Mouse (Mus musculus): Measurements from ENCODE around the gene Msmb. TPM values are rescaled to one million over a fixed set of nuclear protein-coding genes. Genes with fewer than 3 reads are reported as not detected.
"Not testable (repeated sequence)": the region's sequence is repeated elsewhere in the genome, so short reads cannot be mapped to it uniquely, and the experiment has no call there.

The Msmb gene
- polyA plus RNA-seq, 1 experiment = not detected

- no peak for DNase-seq (ENCODE audit: low read depth)
- TF ChIP-seq POLR2A (IDR thresholded peaks at IDR 0.05; ENCODE audit: borderline replicate concordance, extremely low read depth, insufficient read depth, insufficient read length, poor library complexity, severe bottlenecking) = no peak
- no peak for TF ChIP-seq CTCF (IDR thresholded peaks at IDR 0.05; ENCODE audit: borderline replicate concordance, extremely low read depth, insufficient read depth, insufficient read length)
These were observed 22.6 kb downstream of the Msmb start for GRCm38 (mm10) chr14:32164173-32165051.

- TF ChIP-seq CTCF (IDR thresholded peaks at IDR 0.05; ENCODE audit: borderline replicate concordance, extremely low read depth, insufficient read depth, insufficient read length) (no peak), POLR2A (IDR thresholded peaks at IDR 0.05; ENCODE audit: borderline replicate concordance, extremely low read depth, insufficient read depth, insufficient read length, poor library complexity, severe bottlenecking) (no peak)
- DNase-seq (ENCODE audit: low read depth) = peak; percentile 67
These were observed 23.6 kb downstream of the Msmb start for GRCm38 (mm10) chr14:32165278-32166061.

DNA sequence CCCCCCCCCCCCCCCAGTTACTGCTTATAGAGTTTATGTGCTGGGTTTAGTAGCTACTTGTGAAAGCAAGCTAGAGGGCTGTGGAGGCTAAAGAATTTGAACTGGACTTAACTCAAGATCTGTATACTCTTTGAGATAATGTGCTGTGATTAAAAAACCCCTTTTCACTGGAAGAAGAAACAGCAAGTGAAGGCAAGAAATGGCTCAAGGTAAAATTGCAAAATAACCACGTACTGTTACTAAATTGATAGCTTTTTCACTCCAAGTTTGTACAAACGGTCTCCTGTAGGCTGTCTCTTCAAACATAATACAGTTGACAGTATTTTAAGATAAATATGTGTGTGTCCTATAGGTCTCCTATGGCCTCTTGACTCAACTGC lies 24.2 kb downstream of the Msmb start:
- no peak for DNase-seq (ENCODE audit: low read depth)
- TF ChIP-seq CTCF (IDR thresholded peaks at IDR 0.05; ENCODE audit: borderline replicate concordance, extremely low read depth, insufficient read depth, insufficient read length) (no peak), POLR2A (IDR thresholded peaks at IDR 0.05; ENCODE audit: borderline replicate concordance, extremely low read depth, insufficient read depth, insufficient read length, poor library complexity, severe bottlenecking) (no peak)

DNA sequence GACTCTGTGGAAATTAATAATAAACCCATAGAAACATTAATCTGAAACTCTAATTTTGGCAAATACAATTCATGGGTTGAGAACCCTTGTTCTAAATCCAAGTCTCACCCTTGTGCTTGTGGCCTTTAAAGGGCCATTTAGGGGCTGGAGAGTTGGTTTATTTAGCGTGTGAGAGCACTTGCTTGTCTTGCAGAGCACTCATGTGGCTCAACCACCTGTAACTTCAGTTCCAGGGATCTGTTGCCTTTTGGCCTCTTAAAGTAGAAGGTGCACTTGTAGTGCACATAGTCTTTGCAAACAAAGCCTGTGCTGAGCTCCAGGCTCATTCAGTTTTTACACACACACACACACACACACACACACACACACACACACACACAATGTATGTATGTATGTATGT lies 25.0 kb downstream of the Msmb start:
- TF ChIP-seq CTCF (IDR thresholded peaks at IDR 0.05; ENCODE audit: borderline replicate concordance, extremely low read depth, insufficient read depth, insufficient read length) (no peak), POLR2A (IDR thresholded peaks at IDR 0.05; ENCODE audit: borderline replicate concordance, extremely low read depth, insufficient read depth, insufficient read length, poor library complexity, severe bottlenecking) (no peak)
- DNase-seq (ENCODE audit: low read depth) = no peak

DNA sequence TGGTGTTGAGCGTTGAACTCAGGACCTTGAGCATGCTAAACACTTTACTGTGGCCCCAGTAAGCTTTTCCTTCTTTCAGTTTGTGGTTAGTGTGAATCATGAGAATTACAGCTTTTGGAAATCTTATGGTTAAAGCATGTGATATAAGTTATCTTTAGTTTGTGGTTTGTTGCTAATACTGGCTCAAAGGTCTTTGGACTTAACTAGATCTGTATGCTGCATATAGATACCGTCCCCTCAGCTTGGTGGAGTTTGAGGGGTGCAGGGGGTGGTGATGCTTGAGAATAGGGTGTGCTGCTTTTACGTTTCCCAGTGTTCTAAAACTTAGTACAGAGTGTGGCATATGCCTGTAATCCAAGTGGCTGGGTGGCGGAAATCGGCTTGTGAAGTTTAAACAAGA lies 25.5 kb downstream of the Msmb start:
- no peak for DNase-seq (ENCODE audit: low read depth)
- no peak for TF ChIP-seq CTCF (IDR thresholded peaks at IDR 0.05; ENCODE audit: borderline replicate concordance, extremely low read depth, insufficient read depth, insufficient read length)
- no peak for TF ChIP-seq POLR2A (IDR thresholded peaks at IDR 0.05; ENCODE audit: borderline replicate concordance, extremely low read depth, insufficient read depth, insufficient read length, poor library complexity, severe bottlenecking)

DNA sequence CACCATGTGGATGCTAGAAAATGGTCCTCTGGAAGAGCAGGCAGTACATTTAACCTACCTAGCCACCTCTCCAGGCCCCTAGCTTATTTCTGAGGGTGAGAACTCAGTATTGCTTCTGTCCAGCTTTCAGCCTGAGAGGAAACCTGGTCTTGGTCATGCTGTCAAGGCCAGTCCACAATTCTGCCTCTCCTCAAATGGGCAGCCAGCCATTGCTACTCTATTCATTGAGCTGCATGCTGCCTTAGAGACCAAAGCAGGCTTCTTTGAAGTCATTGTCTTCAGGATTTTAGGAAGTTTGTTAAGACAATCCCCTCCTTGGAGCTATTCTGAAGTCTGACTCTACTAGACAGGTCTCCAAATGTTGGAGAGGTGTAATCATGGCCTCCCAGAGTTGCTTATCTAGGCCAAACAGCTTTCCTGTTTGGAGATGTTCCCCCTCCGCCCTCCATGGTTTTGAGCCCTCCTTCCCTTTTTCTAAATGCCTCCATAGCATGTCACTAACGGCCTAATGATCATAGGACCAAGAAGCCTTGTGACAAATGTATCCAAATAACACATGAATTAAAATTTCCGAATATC lies 26.9 kb downstream of the Msmb start:
- peak; percentile 7 for DNase-seq (ENCODE audit: low read depth)

GRCm38 (mm10) chr14:32170137-32170536 lies 28.3 kb downstream of the Msmb start:
- no peak for DNase-seq (ENCODE audit: low read depth)
- TF ChIP-seq POLR2A (IDR thresholded peaks at IDR 0.05; ENCODE audit: borderline replicate concordance, extremely low read depth, insufficient read depth, insufficient read length, poor library complexity, severe bottlenecking) (no peak), CTCF (IDR thresholded peaks at IDR 0.05; ENCODE audit: borderline replicate concordance, extremely low read depth, insufficient read depth, insufficient read length) (no peak)

More for the DNA sequence above, 26.9 kb downstream of the Msmb start:
- TF ChIP-seq CTCF (IDR thresholded peaks at IDR 0.05; ENCODE audit: borderline replicate concordance, extremely low read depth, insufficient read depth, insufficient read length) (no peak), POLR2A (IDR thresholded peaks at IDR 0.05; ENCODE audit: borderline replicate concordance, extremely low read depth, insufficient read depth, insufficient read length, poor library complexity, severe bottlenecking) (no peak)

GRCm38 (mm10) chr14:32175310-32175709 lies 33.5 kb downstream of the Msmb start:
- TF ChIP-seq POLR2A (IDR thresholded peaks at IDR 0.05; ENCODE audit: borderline replicate concordance, extremely low read depth, insufficient read depth, insufficient read length, poor library complexity, severe bottlenecking) (no peak), CTCF (IDR thresholded peaks at IDR 0.05; ENCODE audit: borderline replicate concordance, extremely low read depth, insufficient read depth, insufficient read length) (no peak)
- no peak for DNase-seq (ENCODE audit: low read depth)

- DNase-seq (ENCODE audit: low read depth) = not testable (repeated sequence)
These were observed 34.8 kb downstream of the Msmb start for GRCm38 (mm10) chr14:32176590-32176989.

DNA sequence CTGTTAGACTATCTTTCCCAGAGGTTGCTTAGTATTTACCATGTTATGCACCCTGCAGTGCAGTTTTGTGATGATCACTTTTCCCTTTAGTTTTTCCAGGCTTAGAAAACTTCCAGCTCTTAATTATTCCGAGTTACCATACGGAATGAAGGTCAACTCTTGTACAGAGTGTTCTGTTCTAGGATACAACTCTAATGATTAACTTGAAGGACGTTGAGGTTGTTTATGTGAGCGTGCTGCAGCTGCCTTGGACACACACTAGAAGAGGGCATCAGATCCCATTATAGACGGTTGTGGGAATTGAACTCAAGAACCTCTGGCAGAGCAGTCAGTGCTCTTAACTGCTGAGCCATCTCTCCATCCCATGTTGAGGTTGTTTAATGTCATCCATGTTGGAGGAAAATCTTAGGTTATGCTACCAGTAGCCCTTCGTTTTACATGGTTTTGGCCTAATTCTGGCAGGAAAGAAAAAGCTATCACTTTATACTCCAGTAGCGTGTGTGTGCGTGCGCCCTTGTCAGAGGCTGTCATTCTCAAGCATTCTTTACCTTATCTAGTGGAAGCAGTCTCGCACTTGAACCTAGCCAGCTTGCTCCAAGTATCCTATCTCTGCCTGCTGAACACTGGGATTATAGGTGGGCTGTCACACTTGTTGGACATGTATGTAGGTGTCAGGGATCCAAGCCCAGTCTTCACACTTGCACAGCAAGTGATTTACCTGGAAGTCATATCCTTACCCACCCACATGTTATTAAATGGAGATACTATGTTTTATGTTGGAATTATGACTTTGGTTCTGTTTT lies 37.8 kb downstream of the Msmb start:
- no peak for DNase-seq (ENCODE audit: low read depth)
- TF ChIP-seq CTCF (IDR thresholded peaks at IDR 0.05; ENCODE audit: borderline replicate concordance, extremely low read depth, insufficient read depth, insufficient read length) = no peak
- TF ChIP-seq POLR2A (IDR thresholded peaks at IDR 0.05; ENCODE audit: borderline replicate concordance, extremely low read depth, insufficient read depth, insufficient read length, poor library complexity, severe bottlenecking) = no peak

GRCm38 (mm10) chr14:32180861-32181260 lies 39.0 kb downstream of the Msmb start:
- DNase-seq (ENCODE audit: low read depth) = no peak
- TF ChIP-seq POLR2A (IDR thresholded peaks at IDR 0.05; ENCODE audit: borderline replicate concordance, extremely low read depth, insufficient read depth, insufficient read length, poor library complexity, severe bottlenecking) = no peak
